Mouse (Mus musculus) lung, postnatal 0 days (tissue): ENCODE results near the gene Cav3.

Experiments used
- CTCF ChIP-seq: IDR thresholded peaks from 2 replicates; pipeline ENCODE4 v1.5.1; 2016; ENCODE audit warnings: antibody characterized with exemption, mild to moderate bottlenecking
- EP300 ChIP-seq: IDR thresholded peaks from 2 replicates; pipeline ENCODE4 v1.6.1; 2016; ENCODE audit warnings: antibody characterized with exemption, mild to moderate bottlenecking, control low read depth

DNA sequence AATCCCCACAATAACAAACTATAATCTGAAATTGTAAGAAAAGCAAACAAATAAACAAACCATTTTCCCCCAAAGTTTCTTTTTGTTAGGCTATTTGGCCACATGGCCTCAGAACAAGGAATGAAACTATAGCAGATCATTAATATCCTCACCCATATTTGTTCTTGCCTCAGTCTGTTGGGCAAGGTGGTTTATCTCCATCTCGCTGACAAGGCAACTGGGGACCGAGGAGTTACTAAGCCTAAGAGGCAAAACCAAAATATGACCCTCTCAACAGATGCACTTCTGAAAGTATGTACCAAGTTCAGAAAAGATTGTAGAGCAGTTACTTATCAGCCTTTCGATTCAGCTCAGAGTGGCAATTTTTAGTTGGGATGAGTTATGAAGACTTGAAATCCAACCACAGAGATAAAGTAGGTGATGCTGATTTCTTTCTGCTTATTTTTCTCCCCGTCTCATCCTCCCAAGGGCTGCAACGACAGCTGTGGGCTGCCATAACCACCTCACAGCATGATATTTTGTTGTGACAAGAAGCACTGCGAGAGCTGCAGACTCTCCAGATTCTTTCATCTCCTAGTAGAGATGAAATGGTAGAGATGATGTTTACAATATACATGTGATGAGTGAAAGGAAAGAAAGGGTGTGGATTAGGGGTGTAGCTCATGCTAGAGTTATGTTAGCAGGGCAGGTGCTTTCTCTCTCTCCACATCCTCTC lies 33.1 kb upstream of the Cav3 start:
- TF ChIP-seq EP300 (no peak), CTCF (no peak)
